Mouse (Mus musculus) naive thymus-derived CD4-positive, alpha-beta T cell, adult 5 months (primary cell): ENCODE data around the gene Lelp1. TPM values are rescaled to one million over a fixed set of nuclear protein-coding genes. Genes with fewer than 3 reads are reported as not detected.

ENCODE experiments used
- polyA plus RNA-seq: library from polyadenylated mRNA; unstranded; fragments of 100-300 nt; shearing (Covaris generic); gene quantifications from one replicate; pipeline ENCODE4 v1.2.1, GENCODE M21; 2017

Lelp1 gene
- polyA plus RNA-seq = not detected

DNA sequence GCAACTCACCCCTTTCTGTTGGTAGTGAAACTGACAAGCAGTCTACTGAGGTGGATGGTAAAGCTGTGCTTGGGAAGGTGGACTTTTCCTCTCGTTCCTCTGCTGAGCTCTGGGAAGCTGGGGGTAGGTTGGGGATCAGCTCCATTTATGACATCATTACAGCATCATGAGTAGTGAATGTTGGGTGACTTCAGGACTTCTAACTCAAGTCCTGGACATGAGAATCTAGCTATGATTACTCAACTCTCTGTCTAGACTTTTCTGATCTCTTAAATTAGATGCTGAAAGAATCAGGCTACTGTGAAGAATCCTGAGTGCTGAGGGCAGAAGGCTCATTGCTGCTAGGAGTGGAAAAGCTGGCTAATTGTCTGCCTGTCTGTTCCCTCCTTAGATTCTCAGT lies at the start of gene Lelp1:
Lelp1 (minus strand) TSS at position 101 of the 400 bp plus-strand sequence.

DNA sequence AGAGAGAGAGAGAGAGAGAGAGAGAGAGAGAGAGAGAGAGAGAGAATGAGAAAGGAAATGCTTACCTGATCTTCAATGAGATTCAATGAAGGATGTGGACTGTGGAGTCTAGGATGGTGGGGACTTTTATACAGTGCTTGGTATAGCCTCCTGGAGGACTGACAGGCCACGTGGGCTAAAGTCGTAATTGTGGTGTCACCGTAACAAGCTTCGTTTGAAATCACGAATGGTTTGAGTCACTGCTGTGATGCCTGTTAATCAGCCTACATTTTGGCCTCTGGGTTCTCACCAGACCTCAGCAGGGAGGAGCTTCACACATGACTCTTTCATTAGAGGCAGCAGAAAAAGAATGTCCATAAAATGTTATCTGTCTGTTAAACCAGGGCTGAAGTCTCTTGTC lies 18.7 kb downstream of the Lelp1 start, which contains the start of gene Prr9:
Prr9 (minus strand) TSS at position 101 of the 400 bp plus-strand sequence.

Other genes starting within 250 kb of the Lelp1 start
- gene Pglyrp3, start 128.2 kb downstream of the Lelp1 start, polyA plus RNA-seq = not detected
- gene Lor, start 59.6 kb downstream of the Lelp1 start, polyA plus RNA-seq = not detected
- not detected for gene Prr9, start 18.8 kb downstream of the Lelp1 start, polyA plus RNA-seq
- gene Sprr2a1, start 73.1 kb upstream of the Lelp1 start, polyA plus RNA-seq = not detected
- gene Sprr2a2, start 73.2 kb upstream of the Lelp1 start, polyA plus RNA-seq = not detected
- not detected for gene Sprr2a3, start 142.7 kb upstream of the Lelp1 start, polyA plus RNA-seq
- gene Sprr2b, start 173.9 kb upstream of the Lelp1 start, polyA plus RNA-seq = not detected
- not detected for gene Sprr2d, start 196.4 kb upstream of the Lelp1 start, polyA plus RNA-seq
- not detected for gene Sprr2e, start 209.4 kb upstream of the Lelp1 start, polyA plus RNA-seq
- gene Sprr2f, start 222.4 kb upstream of the Lelp1 start, polyA plus RNA-seq = not detected
- gene Sprr2h, start 242.9 kb upstream of the Lelp1 start, polyA plus RNA-seq = not detected